ENCODE assay signal across 12 mouse cellular contexts in the genomic region with DNA sequence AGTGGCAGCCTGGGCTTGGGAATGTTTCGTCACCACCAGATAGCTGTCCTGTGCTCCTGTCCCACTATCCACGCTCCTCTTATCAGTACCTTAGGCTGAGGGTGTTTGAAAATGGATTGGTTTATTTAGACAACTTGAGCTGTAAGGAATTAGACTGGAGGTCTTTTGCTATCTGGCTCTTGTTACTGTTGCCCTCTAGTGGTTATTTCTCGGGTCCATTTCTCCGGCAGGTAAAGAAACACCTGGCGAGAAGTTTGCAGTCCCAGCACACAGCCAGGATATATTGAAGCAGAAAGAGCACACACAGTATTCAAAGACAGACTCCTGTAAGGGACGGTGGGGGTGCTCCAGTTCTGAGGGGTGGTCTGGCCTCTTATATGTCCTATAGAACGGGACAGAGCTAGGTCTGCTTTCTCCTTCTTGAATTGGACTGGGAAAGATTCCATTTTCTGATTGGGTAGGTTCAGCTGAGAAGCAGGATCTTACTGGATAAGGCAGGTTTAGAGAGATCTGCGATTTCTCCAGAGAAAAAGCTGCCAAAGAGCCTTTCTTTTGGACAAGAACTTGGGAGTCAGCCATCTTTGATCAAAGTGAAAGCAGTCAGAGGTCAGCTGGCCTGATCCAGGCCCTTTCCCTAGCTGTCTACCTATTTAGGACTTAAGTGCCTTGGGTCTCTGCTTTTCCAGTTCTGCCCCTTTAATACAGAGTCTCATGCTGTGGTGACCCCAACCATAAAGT.
DNase-seq lines count a peak whose midpoint lies in the region; TF ChIP-seq lines count a peak whose summit lies in the region.
"Had no signal": no experiment of that assay in that cellular context is flagged by ENCODE, and none has a peak within 500 bp of the region (broad histone marks: within the 10 kb centered on the region; RNA-seq: fewer than 3 reads in every experiment).

No protein-coding gene starts in this region.

- H3K4me3 ChIP-seq in kidney, adult 2 months (ENCODE audit: insufficient read depth, low read depth, low read length), result no peak overlapping the region
- H3K4me3 ChIP-seq: embryonic facial prominence, embryonic 12.5 days; forebrain, embryonic 15.5 days; liver, embryonic 13.5 days had no signal

- H3K4me1 ChIP-seq in kidney, adult 2 months (ENCODE audit: control insufficient read depth, insufficient read depth, low read length), result no peaks in the 10 kb centered on the region
- H3K4me1 ChIP-seq: embryonic facial prominence, embryonic 12.5 days; forebrain, embryonic 15.5 days; liver, embryonic 13.5 days had no signal

- no peak overlapping the region for H3K27ac ChIP-seq in kidney, adult 2 months (ENCODE audit: insufficient read depth, low read depth, low read length)
- H3K27ac ChIP-seq: embryonic facial prominence, embryonic 12.5 days; forebrain, embryonic 15.5 days; liver, embryonic 13.5 days had no signal

- no peaks in the 10 kb centered on the region for H3K36me3 ChIP-seq in kidney, adult 2 months (ENCODE audit: control insufficient read depth, insufficient read depth, low read length)
- H3K36me3 ChIP-seq: embryonic facial prominence, embryonic 12.5 days; forebrain, embryonic 15.5 days; liver, embryonic 13.5 days had no signal

- peak; percentile 33; the same call in 1 of the 2 replicates for TF ChIP-seq CTCF in kidney, adult 2 months (conservative IDR thresholded peaks at IDR 0.05; ENCODE audit: insufficient read depth, insufficient read length, low read depth, low read length)

- no peak for TF ChIP-seq POLR2A in kidney, adult 2 months (IDR thresholded peaks at IDR 0.05; ENCODE audit: low read depth, low read length)

- DNase-seq in adrenal gland, adult 2 months, result peak; percentile 15
- DNase-seq in adrenal gland, postnatal 4 days (ENCODE audit: low spot score in 2 of 2), result no peak
- peak; percentile 16 for DNase-seq in kidney, adult 2 months
- no peak for DNase-seq in kidney, adult 8-10 months
- peak; percentile 11 for DNase-seq in lung, postnatal 25 days (ENCODE audit: low spot score)
- DNase-seq in lung, postnatal 10 days, result no peak
- DNase-seq in induced T-regulatory cell, adult 2 months (ENCODE audit: low read depth), result peak; percentile 12
- no peak for DNase-seq in frontal cortex, postnatal 36 days (ENCODE audit: low spot score in 2 of 2)
- DNase-seq: cerebellum, postnatal 14 days; liver, embryonic 13.5 days had no signal

- H3K27me3 ChIP-seq in kidney, adult 2 months (replicated peaks; ENCODE audit: control insufficient read depth, insufficient read depth, low read length), result no peaks in the 10 kb centered on the region
- H3K27me3 ChIP-seq: embryonic facial prominence, embryonic 12.5 days; forebrain, embryonic 15.5 days; liver, embryonic 13.5 days had no signal

- 60% methylated on average over 8 of the region's 8 CpGs for WGBS in kidney, adult 2 months

Comparison
In these comparisons a context has a peak if more than half of its experiments do, and no peak if none do; other contexts are left out.
1. DNase-seq: peak in adrenal gland, adult 2 months (single experiment), kidney, adult 2 months (single experiment), lung, postnatal 25 days (single experiment) and induced T-regulatory cell, adult 2 months (single experiment); none in adrenal gland, postnatal 4 days (0 of 2), kidney, adult 8-10 months (0 of 2), lung, postnatal 10 days (single experiment) and frontal cortex, postnatal 36 days (0 of 2).